Mouse (Mus musculus) lung, postnatal 4 days (tissue): ENCODE data around the gene Dnajb13.
"Not testable (repeated sequence)": the region's sequence is repeated elsewhere in the genome, so short reads cannot be mapped to it uniquely, and the experiment has no call there.

Experiments
- DNase-seq, 2 experiments: peaks; one replicate each; pipeline ENCODE4 v3.0.0; 2021

The Dnajb13 gene

DNA sequence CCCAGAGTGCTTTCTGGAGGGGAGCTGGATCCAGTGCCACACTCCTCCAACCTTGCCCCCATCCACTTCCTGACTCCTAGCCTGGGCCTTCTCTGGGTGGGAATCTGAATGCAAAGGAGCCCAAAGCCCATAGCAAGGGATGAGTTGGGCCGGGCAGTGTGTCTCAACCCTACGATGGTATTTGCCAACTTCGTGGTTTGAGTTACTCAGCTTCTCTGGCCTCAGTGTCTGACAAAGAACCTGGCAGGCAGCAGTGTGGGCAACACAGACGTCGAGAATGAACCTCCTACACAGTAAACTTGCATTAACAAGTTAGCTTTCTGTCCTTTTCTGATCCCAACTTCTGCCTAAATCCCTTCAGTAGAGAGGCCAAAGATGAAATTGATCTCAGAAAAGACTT, 30.3 kb downstream of the Dnajb13 start:
- DNase-seq: peak in 1 of 2 experiments; percentile 45

DNA sequence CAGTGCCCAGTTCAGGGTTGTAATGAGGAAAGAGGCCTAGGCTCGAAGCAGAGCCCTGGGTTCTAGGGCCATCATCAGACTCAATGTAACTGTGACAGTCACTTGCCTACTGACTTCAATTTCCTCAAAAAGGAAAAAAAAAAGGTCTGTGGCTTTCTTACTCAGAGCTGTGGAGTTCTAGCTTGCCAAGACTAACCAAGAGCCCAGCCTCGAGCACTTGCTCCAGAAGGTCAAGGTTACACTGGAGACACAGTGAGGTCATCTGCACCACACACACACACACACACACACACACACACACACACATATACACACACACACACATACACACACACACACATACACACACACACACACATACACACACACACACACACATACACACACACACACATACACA, 32.7 kb downstream of the Dnajb13 start:
- not testable (repeated sequence) for DNase-seq

GRCm38 (mm10) chr7:100480175-100480574, 34.6 kb downstream of the Dnajb13 start:
- DNase-seq: no peak

DNA sequence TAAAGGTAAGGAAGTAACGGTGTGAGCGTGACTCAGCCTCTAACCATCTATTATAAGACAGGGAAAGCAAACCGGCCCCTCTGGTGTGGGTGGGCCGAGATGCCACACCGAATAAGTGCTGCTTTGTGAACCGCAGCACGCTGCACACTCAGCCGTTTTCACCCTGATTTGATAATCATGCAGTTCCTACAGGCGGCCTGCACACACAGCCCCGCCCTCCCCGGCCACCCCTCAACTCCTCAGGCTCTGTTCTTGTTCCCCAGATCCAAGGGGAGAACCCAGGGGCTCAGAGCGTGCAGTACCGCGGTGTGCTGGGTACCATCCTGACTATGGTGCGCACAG, 35.0 kb downstream of the Dnajb13 start:
- no peak for DNase-seq

- no peak for DNase-seq
Measured at GRCm38 (mm10) chr7:100479100-100479822, 35.5 kb downstream of the Dnajb13 start.

- peak; percentile 59 to 72 for DNase-seq
Measured at GRCm38 (mm10) chr7:100474680-100475079, 40.1 kb downstream of the Dnajb13 start.

DNA sequence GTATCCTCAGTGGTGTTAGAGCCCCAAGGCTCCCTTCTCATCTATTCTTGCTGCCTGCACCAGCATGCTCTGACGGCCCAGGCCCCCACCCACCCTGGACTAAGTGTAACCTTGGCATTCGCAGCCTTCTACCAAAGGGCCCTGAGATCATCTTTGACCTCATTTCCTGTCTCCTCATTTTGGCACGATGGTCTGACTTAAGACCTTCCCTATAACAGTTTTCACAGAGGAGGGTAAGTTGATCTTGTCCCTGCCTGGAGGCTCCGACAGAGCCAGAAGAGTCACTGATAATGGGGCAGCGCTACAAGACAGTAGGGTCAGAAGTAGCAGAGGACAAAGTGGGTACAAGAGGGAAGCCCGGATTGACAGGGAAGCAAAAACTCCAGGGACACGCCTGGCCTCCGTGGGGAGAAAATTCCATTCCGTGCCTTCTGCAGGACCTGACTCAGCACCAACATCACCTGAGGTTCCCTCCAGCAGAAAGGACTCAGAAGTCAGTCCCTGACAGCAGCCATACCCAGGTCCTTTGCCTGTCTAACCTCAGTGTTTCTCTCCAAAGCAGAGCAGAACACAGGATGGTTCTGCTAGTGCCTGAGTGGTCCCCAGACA, 40.8 kb downstream of the Dnajb13 start:
- DNase-seq: peak in 1 of 2 experiments; percentile 17

- DNase-seq: peak in 1 of 2 experiments; percentile 15
Measured at GRCm38 (mm10) chr7:100472777-100473176, 42.0 kb downstream of the Dnajb13 start, which contains the start of gene Ucp3. TSS of gene Ucp3 (plus strand) at chr7:100472990.

DNA sequence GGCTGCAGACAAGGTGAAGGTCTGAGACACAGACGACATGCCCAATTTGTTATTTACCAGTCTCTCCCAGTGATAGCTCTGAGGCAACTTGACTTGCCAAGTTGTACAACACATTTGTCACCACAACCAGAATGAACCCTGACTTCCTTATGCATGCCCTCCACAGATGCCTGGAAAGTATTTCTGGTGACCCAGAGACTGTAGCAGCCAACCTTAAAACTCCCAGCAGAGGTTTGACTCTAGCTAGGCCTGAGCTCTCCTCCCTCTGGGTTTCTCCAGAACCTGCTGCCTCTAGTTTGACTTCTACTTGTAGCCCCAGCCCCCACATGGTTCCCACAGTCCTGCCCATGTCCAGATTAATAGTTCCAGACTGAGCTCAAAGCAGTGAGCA, 43.4 kb downstream of the Dnajb13 start:
- DNase-seq: no peak

DNA sequence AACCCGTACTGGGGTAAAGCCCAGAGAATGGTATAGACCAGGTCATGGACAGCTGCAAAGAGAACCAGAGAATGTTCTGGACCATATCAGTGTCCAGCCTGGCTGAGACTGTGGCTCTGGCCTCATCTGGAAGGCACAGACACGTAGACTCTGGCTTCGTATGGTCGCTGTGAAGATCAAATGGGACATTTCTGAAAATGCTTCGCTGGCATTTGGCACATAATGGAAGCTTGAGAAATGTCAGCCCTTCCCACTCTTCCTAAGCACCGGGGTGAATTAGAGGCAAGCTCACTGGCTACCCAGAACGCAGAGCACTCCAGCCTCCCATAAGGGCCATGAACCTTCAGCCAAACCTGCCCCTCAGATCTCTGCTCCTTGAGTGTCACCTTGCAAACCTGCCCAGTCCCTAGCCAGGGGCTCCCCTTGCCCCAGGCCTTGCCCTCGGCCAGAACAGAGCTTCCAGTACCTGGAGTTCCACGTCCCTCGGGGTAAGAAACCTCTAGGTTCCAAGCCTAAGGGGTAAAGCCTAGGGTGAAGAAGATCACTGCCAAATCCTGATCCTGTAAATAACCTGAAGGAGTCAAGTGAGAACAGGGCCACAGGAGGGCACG, 43.9 kb downstream of the Dnajb13 start:
- peak in 1 of 2 experiments; percentile 17 for DNase-seq

GRCm38 (mm10) chr7:100469502-100469901, 45.3 kb downstream of the Dnajb13 start:
- no peak for DNase-seq

GRCm38 (mm10) chr7:100468761-100469160, 46.0 kb downstream of the Dnajb13 start:
- DNase-seq: no peak

DNA sequence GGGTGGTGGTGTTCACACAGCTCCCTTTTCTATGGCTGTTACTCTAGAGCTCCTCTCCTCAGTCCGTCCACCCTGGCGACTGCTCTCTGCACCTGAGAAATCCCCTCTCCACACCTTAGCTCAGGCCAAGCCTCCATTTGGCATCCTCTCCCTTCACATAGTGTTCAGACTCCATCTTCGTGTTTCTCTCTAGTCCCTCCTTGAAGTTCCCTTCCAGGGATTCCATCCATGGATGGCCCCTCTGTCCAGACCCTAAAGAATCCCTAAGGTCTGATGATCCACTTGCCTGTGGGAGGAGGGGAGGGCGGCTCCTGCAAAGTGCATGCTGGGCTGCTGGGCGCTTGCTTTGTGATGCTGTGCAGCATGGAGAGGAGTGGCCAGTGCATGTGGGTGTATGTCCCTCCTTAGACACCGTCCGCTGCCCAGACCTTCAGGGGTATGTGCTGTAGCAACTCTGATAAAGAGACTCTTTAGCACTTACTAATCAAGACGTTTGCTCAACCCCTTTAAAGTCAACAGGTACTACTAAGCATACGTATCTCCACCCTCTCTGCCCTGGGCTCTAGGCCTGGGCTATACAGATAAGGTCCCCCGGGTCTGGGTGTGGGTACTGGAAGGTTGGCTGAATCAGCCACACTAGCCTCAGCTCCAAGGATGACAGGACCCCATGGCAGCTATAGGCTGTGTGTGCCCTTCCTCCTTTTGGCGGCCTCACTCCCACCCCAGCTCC, 47.8 kb downstream of the Dnajb13 start:
- DNase-seq: no peak

DNA sequence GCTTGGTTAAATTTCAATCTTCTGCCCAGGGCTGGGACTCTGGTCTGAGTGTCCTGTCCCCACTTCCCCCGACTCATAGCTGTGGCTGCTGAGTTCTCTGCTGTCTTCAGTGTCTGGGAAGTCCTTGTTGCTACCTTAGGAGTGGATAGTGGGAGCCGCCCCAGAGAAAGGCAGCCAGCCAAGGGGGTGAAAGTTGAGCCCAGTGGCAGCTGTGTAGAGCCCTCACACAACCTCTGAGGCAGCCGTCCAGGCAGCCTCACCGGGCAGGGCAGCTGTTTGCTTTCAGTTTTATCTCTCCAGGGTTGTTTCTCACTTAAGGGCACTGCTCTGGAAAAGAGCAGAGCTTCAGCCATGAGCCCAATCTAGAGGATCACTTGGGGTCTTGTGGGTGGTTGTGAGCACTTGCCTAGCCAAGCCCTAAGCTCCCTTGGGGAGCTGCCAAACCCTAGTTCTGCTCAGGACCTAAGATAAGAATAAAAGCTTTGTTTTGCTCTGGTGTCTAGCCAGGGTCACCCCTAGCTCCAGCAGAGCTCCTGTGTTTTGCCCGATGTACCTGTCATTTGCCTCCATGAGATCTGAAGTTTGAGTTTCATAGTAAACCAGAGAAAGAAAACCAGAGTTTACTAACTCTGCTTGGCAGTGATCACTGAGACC, 49.0 kb downstream of the Dnajb13 start:
- DNase-seq: peak; percentile 89 to 93

GRCm38 (mm10) chr7:100465248-100465647, 49.5 kb downstream of the Dnajb13 start:
- DNase-seq: peak in 1 of 2 experiments; percentile 23

- DNase-seq: no peak
Measured at GRCm38 (mm10) chr7:100464248-100464647, 50.5 kb downstream of the Dnajb13 start.

GRCm38 (mm10) chr7:100463757-100464156, 51.0 kb downstream of the Dnajb13 start:
- DNase-seq: no peak

GRCm38 (mm10) chr7:100463194-100463593, 51.6 kb downstream of the Dnajb13 start:
- DNase-seq: no peak

GRCm38 (mm10) chr7:100461621-100462151, 53.1 kb downstream of the Dnajb13 start:
- peak; percentile 78 to 79 for DNase-seq

GRCm38 (mm10) chr7:100459862-100460261, 54.9 kb downstream of the Dnajb13 start:
- DNase-seq: no peak

- DNase-seq: no peak
Measured at GRCm38 (mm10) chr7:100458153-100458552, 56.6 kb downstream of the Dnajb13 start.
